ENCODE assay signal across 20 mouse cellular contexts in genomic region chr1:119867300-119867699, GRCm38 (mm10).
"Had no signal": no experiment of that assay in that cellular context is flagged by ENCODE, and none has a peak within 500 bp of the region (broad histone marks: within the 10 kb centered on the region; RNA-seq: fewer than 3 reads in every experiment).

No protein-coding gene starts in this region.

- H3K9me3 ChIP-seq: limb, embryonic 12.5 days; limb, embryonic 15.5 days; midbrain, embryonic 12.5 days; neural tube, embryonic 13.5 days had no signal

- H3K36me3 ChIP-seq: limb, embryonic 12.5 days; limb, embryonic 15.5 days; midbrain, embryonic 12.5 days; neural tube, embryonic 13.5 days had no signal

- H3K9ac ChIP-seq: limb, embryonic 12.5 days; limb, embryonic 15.5 days; liver, embryonic 14.5 days; liver, postnatal 0 days; midbrain, embryonic 12.5 days; neural tube, embryonic 13.5 days had no signal

- H3K4me1 ChIP-seq: limb, embryonic 12.5 days had no signal

- H3K27me3 ChIP-seq: limb, embryonic 12.5 days; limb, embryonic 15.5 days; midbrain, embryonic 12.5 days; neural tube, embryonic 13.5 days had no signal

- ATAC-seq: intestine, postnatal 0 days; liver, postnatal 0 days; midbrain, embryonic 16.5 days had no signal

- H3K4me2 ChIP-seq: limb, embryonic 12.5 days; limb, embryonic 15.5 days; liver, embryonic 11.5 days; midbrain, embryonic 12.5 days; neural tube, embryonic 13.5 days had no signal

- H3K4me3 ChIP-seq: limb, embryonic 12.5 days; limb, embryonic 15.5 days; midbrain, embryonic 12.5 days; myocyte; neural tube, embryonic 13.5 days had no signal

- H3K27ac ChIP-seq: limb, embryonic 12.5 days; limb, embryonic 15.5 days; liver, embryonic 14.5 days; midbrain, embryonic 12.5 days; neural tube, embryonic 13.5 days had no signal

- DNase-seq: kidney, adult 2 months; kidney, postnatal 14 days; kidney, postnatal 4 days; left cerebral cortex, postnatal 4 days; liver, postnatal 0 days; right cerebral cortex, adult 18-20 months; right cerebral cortex, postnatal 14 days; right cerebral cortex, postnatal 4 days; thymus, adult 2 months; thymus, postnatal 14 days; thymus, postnatal 4 days had no signal
